Comparison of ENCODE assay signal across 8 mouse cellular contexts in the genomic region with DNA sequence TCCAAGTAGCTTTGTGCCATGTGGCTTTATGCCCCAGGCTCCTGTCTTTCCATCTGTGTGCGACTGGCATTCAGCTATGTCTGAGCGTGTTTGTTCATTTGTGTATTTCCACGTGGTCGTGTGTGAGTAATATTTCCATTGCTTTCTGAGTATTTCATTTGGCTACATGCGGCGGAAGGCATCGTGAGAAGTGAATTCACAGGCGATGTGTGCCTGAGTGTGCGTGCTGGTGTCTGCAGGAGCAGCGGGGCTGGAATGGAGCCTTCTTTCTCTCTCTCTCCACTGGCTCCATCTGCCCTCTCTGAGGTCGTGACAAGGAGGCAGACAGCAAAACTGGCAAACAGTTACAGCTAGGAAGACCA. TPM values are rescaled to one million over a fixed set of nuclear protein-coding genes. Genes with fewer than 3 reads are reported as not detected.
DNase-seq lines count a peak whose midpoint lies in the region; ATAC-seq and TF ChIP-seq lines count a peak whose summit lies in the region.

No protein-coding gene starts in this region.

- no peak for DNase-seq in lung, postnatal 0 days (ENCODE audit: low spot score)
- DNase-seq in lung, postnatal 25 days (ENCODE audit: low spot score), result no peak
- no peak for DNase-seq in forebrain, embryonic 11.5 days (ENCODE audit: low spot score)
- peak; percentile 63 to 70 for DNase-seq in layer of hippocampus, postnatal 10 days (ENCODE audit: low spot score in 2 of 2)
- no peak for DNase-seq in gastrocnemius, adult 18-20 months (ENCODE audit: low spot score)
- no peak for DNase-seq in thymus, adult 2 months
- no peak for DNase-seq in kidney, postnatal 4 days

- H3K4me2 ChIP-seq in lung, postnatal 0 days (replicated peaks; ENCODE audit: low read depth, low read length), result peak overlapping the region; percentile 87
- H3K4me2 ChIP-seq in forebrain, embryonic 11.5 days (ENCODE audit: low read depth, low read length, severe bottlenecking), result peak overlapping the region; percentile 86
- H3K4me2 ChIP-seq in stomach, embryonic 15.5 days, result peak overlapping the region; percentile 94

- H3K9me3 ChIP-seq in lung, postnatal 0 days (ENCODE audit: low read length), result no peaks in the 10 kb centered on the region
- no peaks in the 10 kb centered on the region for H3K9me3 ChIP-seq in forebrain, embryonic 11.5 days (ENCODE audit: control insufficient read depth, low read length)
- H3K9me3 ChIP-seq in stomach, embryonic 15.5 days, result no peaks in the 10 kb centered on the region

- no peak overlapping the region for H3K27ac ChIP-seq in lung, postnatal 0 days (ENCODE audit: low read length)
- H3K27ac ChIP-seq in forebrain, embryonic 11.5 days (ENCODE audit: low read depth, low read length), result peak overlapping the region; percentile 66; the same call in 1 of the 2 replicates
- no peak overlapping the region for H3K27ac ChIP-seq in stomach, embryonic 15.5 days
- H3K27ac ChIP-seq in thymus, adult 2 months (ENCODE audit: control insufficient read depth, insufficient read depth, low read length), result no peak overlapping the region

- peaks cover 6% of the 10 kb centered on the region for H3K4me1 ChIP-seq in lung, postnatal 0 days (ENCODE audit: insufficient read depth, low read depth, low read length)
- H3K4me1 ChIP-seq in forebrain, embryonic 11.5 days (replicated peaks; ENCODE audit: control insufficient read depth, insufficient read depth, low read length), result peaks cover 32% of the 10 kb centered on the region
- peaks cover 14% of the 10 kb centered on the region for H3K4me1 ChIP-seq in stomach, embryonic 15.5 days
- H3K4me1 ChIP-seq in thymus, adult 2 months (replicated peaks; ENCODE audit: control insufficient read depth, insufficient read depth, low read length), result no peaks in the 10 kb centered on the region; the same call in 1 of the 2 replicates

- WGBS in lung, postnatal 0 days, result 12% methylated on average over 11 of the region's 11 CpGs
- 7% methylated on average over 11 of the region's 11 CpGs for WGBS in forebrain, embryonic 11.5 days
- WGBS in stomach, embryonic 15.5 days, result 12% methylated on average over 11 of the region's 11 CpGs
- 16% methylated on average over 11 of the region's 11 CpGs for WGBS in thymus, adult 2 months

- no peak overlapping the region for H3K9ac ChIP-seq in lung, postnatal 0 days (replicated peaks; ENCODE audit: low read depth)
- no peak overlapping the region; the same call in 1 of the 2 replicates for H3K9ac ChIP-seq in forebrain, embryonic 11.5 days (ENCODE audit: low read length)
- no peak overlapping the region for H3K9ac ChIP-seq in stomach, embryonic 15.5 days

- TF ChIP-seq EP300 in lung, postnatal 0 days (IDR thresholded peaks at IDR 0.05), result no peak

- peaks cover 68% of the 10 kb centered on the region for H3K27me3 ChIP-seq in lung, postnatal 0 days (replicated peaks; ENCODE audit: insufficient read depth, low read length)
- peaks cover 70% of the 10 kb centered on the region for H3K27me3 ChIP-seq in forebrain, embryonic 11.5 days (ENCODE audit: control insufficient read depth, insufficient read depth, low read length)
- H3K27me3 ChIP-seq in stomach, embryonic 15.5 days (replicated peaks), result peaks cover 81% of the 10 kb centered on the region
- H3K27me3 ChIP-seq in thymus, adult 2 months (ENCODE audit: control insufficient read depth, insufficient read depth, low read length), result peaks cover 26% of the 10 kb centered on the region

- no peak for TF ChIP-seq POLR2A in thymus, adult 2 months (IDR thresholded peaks at IDR 0.05; ENCODE audit: control insufficient read depth, extremely low read depth, insufficient read depth, low read length, poor library complexity)

- no peaks in the 10 kb centered on the region for H3K36me3 ChIP-seq in lung, postnatal 0 days (ENCODE audit: insufficient read depth, low read length)
- H3K36me3 ChIP-seq in forebrain, embryonic 11.5 days (ENCODE audit: control insufficient read depth, insufficient read depth, low read length), result no peaks in the 10 kb centered on the region
- H3K36me3 ChIP-seq in stomach, embryonic 15.5 days, result no peaks in the 10 kb centered on the region
- no peaks in the 10 kb centered on the region for H3K36me3 ChIP-seq in thymus, adult 2 months (ENCODE audit: control insufficient read depth, insufficient read depth, low read length)

- no peak for TF ChIP-seq CTCF in lung, postnatal 0 days (IDR thresholded peaks at IDR 0.05)
- TF ChIP-seq CTCF in thymus, adult 2 months (IDR thresholded peaks at IDR 0.05; ENCODE audit: borderline replicate concordance, control insufficient read depth, extremely low read depth, insufficient read depth, low read length, poor library complexity), result no peak

- no peak for ATAC-seq in lung, postnatal 0 days
- no peak; the same call in 1 of the 2 replicates for ATAC-seq in forebrain, embryonic 11.5 days (replicated peaks; ENCODE audit: low FRiP score)
- ATAC-seq in stomach, embryonic 15.5 days (ENCODE audit: insufficient read depth, low FRiP score, low read depth), result no peak

- H3K4me3 ChIP-seq in lung, postnatal 0 days (ENCODE audit: low read depth, low read length), result peak overlapping the region; percentile 41; the same call in 1 of the 2 replicates
- H3K4me3 ChIP-seq in forebrain, embryonic 11.5 days (ENCODE audit: low read depth, low read length), result peak overlapping the region; percentile 38; the same call in 1 of the 2 replicates
- H3K4me3 ChIP-seq in stomach, embryonic 15.5 days (replicated peaks), result peak overlapping the region; percentile 47
- H3K4me3 ChIP-seq in thymus, adult 2 months (ENCODE audit: control insufficient read depth, insufficient read depth, low read length), result no peak overlapping the region

RNA-seq across cellular contexts. Expression of gene Calcoco1, which starts 24.1 kb away (rescaled TPM):
- polyA plus RNA-seq in lung, postnatal 0 days (2015; fragmentation: Nextera tagmentation; extraction: Ambion mirVana), result 92.3 and 99.4 TPM in 2 replicates
- polyA plus RNA-seq in forebrain, embryonic 11.5 days (2014; fragmentation: Nextera tagmentation; extraction: Ambion mirVana), result 30.4 and 31.1 TPM in 2 replicates
- total RNA-seq in layer of hippocampus, postnatal 10 days (2021), result 10 to 100 TPM; 57.7 to 62.7 TPM
- polyA plus RNA-seq in stomach, embryonic 15.5 days (2015; fragmentation: Nextera tagmentation; extraction: Ambion mirVana), result 29.9 and 33.5 TPM in 2 replicates
- total RNA-seq in gastrocnemius, adult 18-20 months (2021), result 10 to 100 TPM; 72.7 to 73.2 TPM
- 74.7 and 77.5 TPM in 2 replicates for polyA plus RNA-seq in thymus, adult 2 months (2012; rRNA removed)

Comparison
In these comparisons a context has a peak if more than half of its experiments do, and no peak if none do; other contexts are left out.
1. DNase-seq: peak in layer of hippocampus, postnatal 10 days (2 of 2); none in lung, postnatal 0 days (single experiment), lung, postnatal 25 days (single experiment), forebrain, embryonic 11.5 days (single experiment), gastrocnemius, adult 18-20 months (single experiment), thymus, adult 2 months (single experiment) and kidney, postnatal 4 days (0 of 2).
2. Peak in every context shown above with its lines, with median percentiles within 50 percentile points of each other: H3K4me2 ChIP-seq.